Mouse (Mus musculus): Measurements from ENCODE around the gene Rassf7.
A peak's percentile ranks its signal among the peaks of the same experiment; 100 is the strongest.

Gene Rassf7

GRCm38 (mm10) chr7:141215101-141215879 lies at the start of gene Rassf7:
Gene Rassf7, plus strand, starts transcription at chr7:141215860.
- DNase-seq (ENCODE audit: extremely low read depth, low read depth, low spot score) = peak; percentile 74

- DNase-seq (ENCODE audit: extremely low read depth, low read depth, low spot score) = no peak
Measured at GRCm38 (mm10) chr7:141167901-141168517, 47.7 kb upstream of the Rassf7 start.

- no peak for DNase-seq (ENCODE audit: extremely low read depth, low read depth, low spot score)
Measured at GRCm38 (mm10) chr7:141168518-141168953, 47.1 kb upstream of the Rassf7 start.

- no peak for DNase-seq (ENCODE audit: extremely low read depth, low read depth, low spot score)
Measured at GRCm38 (mm10) chr7:141169300-141169699, 46.4 kb upstream of the Rassf7 start.

GRCm38 (mm10) chr7:141169866-141170265 lies 45.8 kb upstream of the Rassf7 start:
- DNase-seq (ENCODE audit: extremely low read depth, low read depth, low spot score) = no peak

GRCm38 (mm10) chr7:141172116-141173006 lies 43.3 kb upstream of the Rassf7 start, which contains the start of gene Rnh1:
Gene Rnh1, minus strand, starts transcription at chr7:141172857.
- no peak for DNase-seq (ENCODE audit: extremely low read depth, low read depth, low spot score)

GRCm38 (mm10) chr7:141173323-141173850 lies 42.3 kb upstream of the Rassf7 start:
- DNase-seq (ENCODE audit: extremely low read depth, low read depth, low spot score) = no peak

GRCm38 (mm10) chr7:141175068-141175467 lies 40.6 kb upstream of the Rassf7 start:
- DNase-seq (ENCODE audit: extremely low read depth, low read depth, low spot score) = no peak

GRCm38 (mm10) chr7:141176173-141176572 lies 39.5 kb upstream of the Rassf7 start:
- DNase-seq (ENCODE audit: extremely low read depth, low read depth, low spot score) = no peak

- no peak for DNase-seq (ENCODE audit: extremely low read depth, low read depth, low spot score)
Measured at GRCm38 (mm10) chr7:141188194-141188593, 27.5 kb upstream of the Rassf7 start.

GRCm38 (mm10) chr7:141188733-141189132 lies 26.9 kb upstream of the Rassf7 start:
- no peak for DNase-seq (ENCODE audit: extremely low read depth, low read depth, low spot score)

GRCm38 (mm10) chr7:141190220-141190619 lies 25.4 kb upstream of the Rassf7 start:
- DNase-seq (ENCODE audit: extremely low read depth, low read depth, low spot score) = no peak

GRCm38 (mm10) chr7:141191036-141191435 lies 24.6 kb upstream of the Rassf7 start:
- no peak for DNase-seq (ENCODE audit: extremely low read depth, low read depth, low spot score)

GRCm38 (mm10) chr7:141191796-141192685 lies 23.6 kb upstream of the Rassf7 start:
- DNase-seq (ENCODE audit: extremely low read depth, low read depth, low spot score) = no peak

- DNase-seq (ENCODE audit: extremely low read depth, low read depth, low spot score) = no peak
Measured at GRCm38 (mm10) chr7:141192776-141193347, 22.8 kb upstream of the Rassf7 start.

GRCm38 (mm10) chr7:141193348-141193856 lies 22.3 kb upstream of the Rassf7 start:
- DNase-seq (ENCODE audit: extremely low read depth, low read depth, low spot score) = no peak

- no peak for DNase-seq (ENCODE audit: extremely low read depth, low read depth, low spot score)
Measured at GRCm38 (mm10) chr7:141193948-141194347, 21.7 kb upstream of the Rassf7 start, which contains the start of the genes Hras and Lrrc56. Gene Hras, minus strand, starts transcription at chr7:141194005. Gene Lrrc56, plus strand, starts transcription at chr7:141194157.

- DNase-seq (ENCODE audit: extremely low read depth, low read depth, low spot score) = no peak
Measured at GRCm38 (mm10) chr7:141194409-141194808, 21.3 kb upstream of the Rassf7 start.

- no peak for DNase-seq (ENCODE audit: extremely low read depth, low read depth, low spot score)
Measured at GRCm38 (mm10) chr7:141194830-141195229, 20.8 kb upstream of the Rassf7 start.

Measured in fat pad, adult 2 months (tissue).